Mouse (Mus musculus) cerebellum, adult 9-11 months (tissue): Measurements from ENCODE around the gene Ankfn1.

ENCODE experiments used
- DNase-seq: peaks from one replicate; pipeline ENCODE4 v3.0.0; 2022

The Ankfn1 gene

GRCm38 (mm10) chr11:89358546-89358945, 418.9 kb downstream of the Ankfn1 start:
- no peak for DNase-seq

- no peak for DNase-seq
Observed at GRCm38 (mm10) chr11:89356479-89356878, 421.0 kb downstream of the Ankfn1 start.

- no peak for DNase-seq
Observed at GRCm38 (mm10) chr11:89356018-89356417, 421.4 kb downstream of the Ankfn1 start.

- no peak for DNase-seq
Observed at GRCm38 (mm10) chr11:89340238-89340637, 437.2 kb downstream of the Ankfn1 start.
